Mouse (Mus musculus) liver, embryonic 14.5 days (tissue): ENCODE results near the gene Sowaha. TPM values are rescaled to one million over a fixed set of nuclear protein-coding genes. Genes with fewer than 3 reads are reported as not detected.
A peak's percentile ranks its signal among the peaks of the same experiment; 100 is the strongest.

Experiments used
- ATAC-seq: fragments of 200-750 bp; cut with Nextera tagmentation; 2 replicates; pipeline ENCODE4 v1.8.0; 2017; ENCODE audit warnings: moderate number of reproducible peaks, mild to moderate bottlenecking, moderate library complexity; ENCODE audit not compliant: insufficient read depth
- DNase-seq, 3 experiments: peaks; one replicate each; pipeline ENCODE4 v3.0.0-alpha.2; 2012 to 2013; ENCODE audit warnings: low read depth in 3 of 3, low spot score in 3 of 3
- H3K27ac ChIP-seq: fragments of 300-500 bp; sonication (generic); 2 replicates; pipeline ENCODE4 v1.5.1; 2014; ENCODE audit warnings: moderate library complexity, mild to moderate bottlenecking, control low read depth, inconsistent platforms
- H3K27me3 ChIP-seq: fragments of 300-500 bp; sonication (generic); 2 replicates; pipeline ENCODE4 v1.6.1; 2014; ENCODE audit warnings: mild to moderate bottlenecking, low read length, moderate library complexity; ENCODE audit not compliant: control insufficient read depth, insufficient read depth
- H3K36me3 ChIP-seq: fragments of 300-500 bp; sonication (generic); replicated peaks from 2 replicates; pipeline ENCODE4 v1.6.1; 2014; ENCODE audit warnings: low read depth; ENCODE audit not compliant: control insufficient read depth, insufficient read depth
- H3K4me1 ChIP-seq, 2 experiments: fragments of 200-500 bp in 1 of 2; fragments of 300-500 bp in 1 of 2; sonication (generic) in 1 of 2; replicated peaks; 2 replicates each; pipeline ENCODE4 v1.6.1; 2012 to 2014; ENCODE audit warnings: antibody characterized with exemption in 1 of 2, inconsistent platforms in 1 of 2, low read length in 1 of 2; ENCODE audit not compliant: control insufficient read depth in 2 of 2, insufficient read depth in 2 of 2
- H3K4me2 ChIP-seq: fragments of 300-500 bp; sonication (generic); 2 replicates; pipeline ENCODE4 v1.6.1; 2014; ENCODE audit warnings: low read depth, mild to moderate bottlenecking, control low read depth, moderate library complexity
- H3K4me3 ChIP-seq, 2 experiments: fragments of 200-500 bp in 1 of 2; fragments of 300-500 bp in 1 of 2; sonication (generic) in 1 of 2; 2 replicates each; pipeline ENCODE4 v1.5.1; 2012 to 2014; ENCODE audit warnings: low read depth in 2 of 2, low read length in 2 of 2, mild to moderate bottlenecking in 2 of 2, control low read depth in 1 of 2, inconsistent platforms in 1 of 2, moderate library complexity in 1 of 2; ENCODE audit not compliant: insufficient read depth in 1 of 2
- H3K9ac ChIP-seq: fragments of 300-500 bp; sonication (generic); replicated peaks from 2 replicates; pipeline ENCODE4 v1.6.1; 2014; ENCODE audit warnings: mild to moderate bottlenecking, control low read depth, moderate library complexity
- H3K9me3 ChIP-seq: fragments of 300-500 bp; sonication (generic); 2 replicates; pipeline ENCODE4 v1.6.1; 2016; ENCODE audit warnings: low read length, mixed read lengths; ENCODE audit not compliant: control insufficient read depth
- CTCF ChIP-seq: IDR thresholded peaks from 2 replicates; pipeline ENCODE4 v1.5.1; 2016; ENCODE audit warnings: antibody characterized with exemption, low read depth, control low read depth
- EP300 ChIP-seq: IDR thresholded peaks from 2 replicates; pipeline ENCODE4 v1.6.1; 2016; ENCODE audit warnings: antibody characterized with exemption, low read depth
- WGBS: fragments of 180-500 bp; shearing (Covaris S2); extraction: QIAGEN DNeasy Blood & Tissue Kit; methylation state at CpG from one replicate; pipeline ENCODE4 v1.1.7; 2014; ENCODE audit not compliant: insufficient replicate concordance; 5-methylcytosine and 5-hydroxymethylcytosine counted together
- polyA plus RNA-seq, 2 experiments: library from polyadenylated mRNA; depleted of rRNA in 1 of 2; stranded (reverse) in 1 of 2; unstranded in 1 of 2; fragments of >200 nt; fragmentation: Nextera tagmentation in 1 of 2; extraction: Ambion mirVana in 1 of 2; gene quantifications; 2 replicates each; pipeline versions ENCODE4 v1.2.1 to v1.2.3; 2012 to 2014

Sowaha gene
- polyA plus RNA-seq, 2 experiments: 13.1 to 15.4 TPM

DNA sequence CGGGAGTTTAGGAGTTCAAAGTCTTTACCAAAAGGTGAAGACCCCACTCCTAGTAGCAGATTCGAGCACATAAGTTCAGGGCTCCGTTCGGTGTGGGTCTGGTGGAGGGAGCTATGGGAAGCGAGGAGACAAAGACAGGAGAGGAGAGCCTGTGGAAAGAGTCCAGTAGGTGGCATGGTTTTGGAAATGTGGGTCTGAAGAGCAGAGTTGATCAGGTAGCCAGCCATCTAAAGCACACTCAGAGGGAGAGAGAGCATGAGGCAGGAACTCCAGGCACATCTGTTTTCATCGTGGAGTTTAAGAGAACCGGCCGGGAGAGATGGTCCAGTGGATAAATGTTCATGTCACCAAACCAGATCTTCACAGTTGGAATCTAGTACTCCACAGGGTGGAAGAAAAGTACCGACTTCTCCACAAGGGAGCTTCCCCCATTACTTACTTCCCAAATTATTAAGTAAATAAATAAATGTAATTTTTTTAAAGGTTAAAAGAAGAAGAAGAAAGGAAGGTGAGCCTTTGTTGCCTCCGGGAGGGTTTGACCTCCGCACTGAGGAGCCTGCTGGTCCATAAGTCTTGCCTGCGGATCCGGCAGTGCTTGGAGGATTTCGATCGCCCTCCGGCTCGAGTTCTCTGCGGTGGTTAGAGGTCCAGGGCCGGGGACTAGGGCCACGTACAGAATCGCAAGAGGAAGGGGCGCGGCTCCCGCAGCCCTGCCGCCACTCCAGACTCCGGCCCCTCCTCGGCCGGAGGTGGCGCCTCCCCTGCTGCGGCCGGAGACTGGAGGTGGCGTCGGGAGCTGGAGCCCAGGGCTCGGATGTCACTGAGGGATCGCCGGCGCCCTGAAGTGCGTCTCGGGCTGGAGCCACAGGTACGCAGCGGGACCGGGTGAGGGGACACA is 23.4 kb downstream of the Sowaha start, which contains the start of the genes Gm10447 and Shroom1:
Gene Gm10447, minus strand, starts transcription at position 637 of the 898 bp plus-strand sequence.
Gene Shroom1, plus strand, starts transcription at position 732 of the 898 bp plus-strand sequence.
- Histone ChIP-seq H3K4me1 (peaks cover 0 to 2% of the 10 kb centered on the region in 2 experiments; a peak in 2 of 4 replicates), H3K4me2 (peak within 1 kb of the TSS; percentile 39), H3K36me3 (no peaks in the 10 kb centered on the region), H3K9me3 (no peaks in the 10 kb centered on the region), H3K4me3 (peak within 1 kb of the TSS; percentile 45 to 48), H3K27me3 (peaks cover 25% of the 10 kb centered on the region), H3K27ac (no peak within 1 kb of the TSS), H3K9ac (no peak within 1 kb of the TSS; the same call in 1 of the 2 replicates)
- WGBS: 4% methylated on average over 40 of the region's 42 CpGs
- ATAC-seq: peak; percentile 58
- DNase-seq: no peak
- TF ChIP-seq CTCF (peak; percentile 28), EP300 (no peak)

GRCm38 (mm10) chr11:53453031-53453430 is 27.0 kb downstream of the Sowaha start:
- ATAC-seq: no peak
- H3K4me1 ChIP-seq: peaks cover 0 to 2% of the 10 kb centered on the region in 2 experiments; a peak in 2 of 4 replicates
- H3K4me2 ChIP-seq: no peak overlapping the region
- H3K9me3 ChIP-seq: no peaks in the 10 kb centered on the region
- DNase-seq: no peak
- H3K4me3 ChIP-seq: no peak overlapping the region
- H3K9ac ChIP-seq: no peak overlapping the region
- no peaks in the 10 kb centered on the region for H3K36me3 ChIP-seq
- TF ChIP-seq EP300: no peak
- TF ChIP-seq CTCF: no peak
- peaks cover 22% of the 10 kb centered on the region for H3K27me3 ChIP-seq
- H3K27ac ChIP-seq: no peak overlapping the region
- WGBS: 68% methylated on average over 5 of the region's 5 CpGs

DNA sequence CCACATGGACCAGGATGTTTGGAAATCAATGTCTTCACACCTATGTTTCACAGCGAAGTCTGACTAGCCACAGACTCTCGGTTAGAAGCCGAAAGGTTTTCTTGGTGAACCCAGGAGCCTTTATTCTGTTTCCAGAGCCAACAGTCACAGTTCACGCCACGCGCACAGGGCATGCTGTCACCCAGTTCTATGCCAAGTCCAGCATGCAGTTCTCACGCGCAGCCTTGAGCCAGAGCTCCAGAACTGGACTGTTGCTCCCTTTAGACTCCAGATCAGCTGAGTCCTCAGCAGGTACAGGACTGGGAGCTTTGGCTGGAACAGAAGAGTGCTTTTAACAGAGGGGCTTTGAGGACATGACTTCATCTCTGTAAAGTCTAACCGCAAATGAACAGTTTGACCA is 27.7 kb downstream of the Sowaha start:
- Histone ChIP-seq H3K9ac (no peak overlapping the region), H3K4me2 (no peak overlapping the region), H3K9me3 (no peaks in the 10 kb centered on the region), H3K27ac (no peak overlapping the region), H3K36me3 (no peaks in the 10 kb centered on the region), H3K4me3 (no peak overlapping the region), H3K27me3 (peaks cover 16% of the 10 kb centered on the region), H3K4me1 (peaks cover 0 to 2% of the 10 kb centered on the region in 2 experiments; a peak in 2 of 4 replicates)
- no peak for TF ChIP-seq CTCF
- TF ChIP-seq EP300: no peak
- ATAC-seq (no peak), DNase-seq (no peak)
- WGBS: 87% methylated on average over 9 of the region's 9 CpGs

- Histone ChIP-seq H3K9ac (no peak overlapping the region), H3K36me3 (no peaks in the 10 kb centered on the region), H3K9me3 (no peaks in the 10 kb centered on the region), H3K4me2 (no peak overlapping the region), H3K4me1 (peaks cover 0 to 2% of the 10 kb centered on the region in 2 experiments; a peak in 2 of 4 replicates), H3K4me3 (no peak overlapping the region), H3K27ac (no peak overlapping the region), H3K27me3 (peaks cover 5% of the 10 kb centered on the region)
- whole genome bisulfite sequencing: 61% methylated on average over 2 of the region's 2 CpGs
- no peak for TF ChIP-seq EP300
- TF ChIP-seq CTCF: no peak
- DNase-seq (no peak), ATAC-seq (no peak)
Measured at GRCm38 (mm10) chr11:53451361-53451760, 28.7 kb downstream of the Sowaha start.

DNA sequence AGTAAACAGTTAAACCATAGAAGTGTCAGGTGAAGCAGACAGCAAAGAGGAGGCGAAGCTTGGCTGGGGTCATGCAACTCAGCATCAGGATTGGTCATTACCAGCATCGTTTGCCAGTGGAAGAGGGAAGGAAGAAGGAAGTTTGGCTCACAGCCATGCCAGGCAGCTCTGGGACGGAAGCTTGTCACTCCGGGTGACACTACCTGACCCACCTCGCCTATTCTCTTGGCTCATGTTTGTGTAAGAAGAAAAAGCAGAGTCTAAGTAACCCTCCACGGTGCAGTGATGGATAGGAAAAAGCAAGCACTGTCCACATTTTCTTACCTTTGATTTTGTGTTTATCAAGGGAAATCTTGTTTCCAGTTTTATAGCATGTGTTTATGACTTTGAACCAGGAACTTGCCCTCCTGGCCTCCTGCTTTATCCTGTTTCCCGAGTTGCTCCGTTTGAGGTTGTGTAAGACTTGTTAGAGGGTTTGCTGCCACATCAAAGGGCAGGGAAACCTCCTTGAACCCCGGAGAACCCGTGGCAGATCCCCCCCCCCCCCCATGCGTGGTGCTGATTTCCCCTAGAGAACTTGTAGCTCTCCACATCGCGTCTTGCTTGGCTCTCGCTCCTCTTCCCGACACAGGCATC is 29.9 kb downstream of the Sowaha start:
- Histone ChIP-seq H3K27ac (no peak overlapping the region), H3K9ac (no peak overlapping the region), H3K4me1 (peaks cover 0 to 9% of the 10 kb centered on the region in 2 experiments; a peak in 3 of 4 replicates), H3K4me3 (no peak overlapping the region), H3K9me3 (no peaks in the 10 kb centered on the region), H3K27me3 (peaks cover 3% of the 10 kb centered on the region; the same call in 1 of the 2 replicates), H3K4me2 (no peak overlapping the region), H3K36me3 (no peaks in the 10 kb centered on the region)
- ATAC-seq (no peak), DNase-seq (no peak)
- TF ChIP-seq CTCF: no peak
- TF ChIP-seq EP300: no peak
- WGBS: 20% methylated on average over 15 of the region's 15 CpGs
